Mouse (Mus musculus) ES-E14 (cell line): Measurements from ENCODE around the gene Cpa5. TPM values are rescaled to one million over a fixed set of nuclear protein-coding genes. Genes with fewer than 3 reads are reported as not detected.

Source experiments
- DNase-seq: peaks from one replicate; pipeline ENCODE4 v3.0.0-alpha.2; 2013; ENCODE audit warnings: low read depth, low spot score
- H3K27ac ChIP-seq: 2 replicates; pipeline ENCODE4 v1.5.1; 2012; ENCODE audit warnings: low read depth, mild to moderate bottlenecking, low read length, moderate library complexity, mixed read lengths; ENCODE audit not compliant: poor library complexity, insufficient read depth, severe bottlenecking
- H3K36me3 ChIP-seq: 2 replicates; pipeline ENCODE4 v1.6.1; 2012; ENCODE audit warnings: mild to moderate bottlenecking, low read length, moderate library complexity, mixed read lengths; ENCODE audit not compliant: control insufficient read depth, poor library complexity, insufficient read depth, severe bottlenecking
- H3K4me1 ChIP-seq, 2 experiments: fragments of 150-350 bp in 1 of 2; sonication (generic) in 1 of 2; 2 replicates each; pipeline ENCODE4 v1.6.1; 2012; ENCODE audit warnings: low read length in 2 of 2, mild to moderate bottlenecking in 1 of 2, mixed read lengths in 1 of 2; ENCODE audit not compliant: control insufficient read depth in 2 of 2, insufficient read depth in 2 of 2, poor library complexity in 1 of 2
- H3K4me3 ChIP-seq, 2 experiments: fragments of 150-350 bp in 1 of 2; sonication (generic) in 1 of 2; 2 replicates each; pipeline ENCODE4 v1.5.1; 2012; ENCODE audit warnings: low read length in 2 of 2, low read depth in 1 of 2, mild to moderate bottlenecking in 1 of 2, mixed read lengths in 1 of 2; ENCODE audit not compliant: insufficient read depth in 1 of 2, poor library complexity in 1 of 2, severe bottlenecking in 1 of 2
- H3K9ac ChIP-seq: 2 replicates; pipeline ENCODE4 v1.6.1; 2012; ENCODE audit warnings: low read depth, mild to moderate bottlenecking, low read length, mixed read lengths; ENCODE audit not compliant: poor library complexity, insufficient read depth, severe bottlenecking
- H3K9me3 ChIP-seq: fragments of 150-350 bp; sonication (generic); 2 replicates; pipeline ENCODE4 v1.6.1; 2012; ENCODE audit warnings: low read depth, mild to moderate bottlenecking, low read length; ENCODE audit not compliant: control insufficient read depth, insufficient read depth
- CHD2 ChIP-seq: IDR thresholded peaks from 2 replicates; pipeline ENCODE4 v1.6.1; 2014; ENCODE audit warnings: mild to moderate bottlenecking, low read depth, low read length, inconsistent platforms
- HCFC1 ChIP-seq: IDR thresholded peaks from 2 replicates; pipeline ENCODE4 v1.6.1; 2012; ENCODE audit warnings: low read length, inconsistent platforms, borderline replicate concordance; ENCODE audit not compliant: insufficient read depth
- MAFK ChIP-seq: IDR thresholded peaks from 2 replicates; pipeline ENCODE4 v1.6.1; 2014; ENCODE audit warnings: mild to moderate bottlenecking, low read depth, low read length, inconsistent platforms; ENCODE audit not compliant: insufficient read depth
- ZC3H11A ChIP-seq: IDR thresholded peaks from 2 replicates; pipeline ENCODE4 v1.6.1; 2012; ENCODE audit warnings: low read depth, mild to moderate bottlenecking, inconsistent platforms, low read length, borderline replicate concordance
- ZNF384 ChIP-seq: IDR thresholded peaks from 2 replicates; pipeline ENCODE4 v1.6.1; 2012; ENCODE audit warnings: low read depth, low read length, inconsistent platforms
- in situ Hi-C, 2 experiments: fragments of 600-800 bp; cut with MboI; formaldehyde crosslinking; loops; one replicate each; pipeline ENCODE4 v1.15.1; 2025; ENCODE audit warnings: low sequenced_read_pairs in 2 of 2, inconsistent platforms in 1 of 2; ENCODE audit not compliant: unreplicated experiment in 2 of 2
- total RNA-seq: library from RNA; depleted of rRNA; stranded (reverse); fragments of 300-350 nt; gene quantifications from 2 replicates; pipeline ENCODE4 v1.2.3, GENCODE M21; 2012

Cpa5 gene
- total RNA-seq, 1 experiment: not detected

GRCm38 (mm10) chr6:30594364-30594763 is 16.4 kb upstream of the Cpa5 start:
- TF ChIP-seq MAFK (no peak), HCFC1 (no peak), ZNF384 (no peak), CHD2 (no peak), ZC3H11A (no peak)
- no peaks in the 10 kb centered on the region for H3K4me1 ChIP-seq
- in situ Hi-C loops: no loop called here
- H3K27ac ChIP-seq: no peak overlapping the region
- no peak overlapping the region for H3K4me3 ChIP-seq
- H3K36me3 ChIP-seq: no peaks in the 10 kb centered on the region
- DNase-seq: no peak
- no peaks in the 10 kb centered on the region for H3K9me3 ChIP-seq
- H3K9ac ChIP-seq: no peak overlapping the region

- no peaks in the 10 kb centered on the region for H3K9me3 ChIP-seq
- no peak for DNase-seq
These were observed 14.4 kb upstream of the Cpa5 start for GRCm38 (mm10) chr6:30596230-30596898.

GRCm38 (mm10) chr6:30600033-30600432 is 10.8 kb upstream of the Cpa5 start:
- H3K9ac ChIP-seq: no peak overlapping the region
- in situ Hi-C loops: no loop called here
- peaks cover 1 to 2% of the 10 kb centered on the region in 2 experiments; a peak in 1 of 4 replicates for H3K4me1 ChIP-seq
- H3K9me3 ChIP-seq: no peaks in the 10 kb centered on the region
- H3K27ac ChIP-seq: no peak overlapping the region
- TF ChIP-seq MAFK (no peak), ZC3H11A (no peak)
- H3K4me3 ChIP-seq: no peak overlapping the region
- H3K36me3 ChIP-seq: no peaks in the 10 kb centered on the region
- DNase-seq: no peak

More at GRCm38 (mm10) chr6:30596230-30596898, 14.4 kb upstream of the Cpa5 start:
- H3K36me3 ChIP-seq: no peaks in the 10 kb centered on the region
- in situ Hi-C loops: no loop called here
- no peak overlapping the region for H3K4me3 ChIP-seq
- TF ChIP-seq MAFK (no peak), HCFC1 (no peak), ZC3H11A (no peak), ZNF384 (no peak), CHD2 (no peak)
- H3K9ac ChIP-seq: no peak overlapping the region
- H3K4me1 ChIP-seq: peaks cover 1 to 2% of the 10 kb centered on the region in 2 experiments; a peak in 1 of 4 replicates
- H3K27ac ChIP-seq: no peak overlapping the region

GRCm38 (mm10) chr6:30600995-30601394 is 9.8 kb upstream of the Cpa5 start:
- no peaks in the 10 kb centered on the region for H3K9me3 ChIP-seq
- DNase-seq: no peak
- in situ Hi-C loops: no loop called here
- no peak overlapping the region for H3K4me3 ChIP-seq
- no peak for TF ChIP-seq MAFK
- no peak for TF ChIP-seq ZNF384
- no peak for TF ChIP-seq ZC3H11A
- no peaks in the 10 kb centered on the region for H3K36me3 ChIP-seq
- peaks cover 1 to 2% of the 10 kb centered on the region in 2 experiments; a peak in 1 of 4 replicates for H3K4me1 ChIP-seq
- H3K9ac ChIP-seq: no peak overlapping the region
- H3K27ac ChIP-seq: no peak overlapping the region

- no peak overlapping the region for H3K9ac ChIP-seq
- in situ Hi-C loops: no loop called here
- DNase-seq: no peak
- no peaks in the 10 kb centered on the region for H3K36me3 ChIP-seq
- TF ChIP-seq ZC3H11A (no peak), ZNF384 (no peak), HCFC1 (no peak), MAFK (no peak), CHD2 (no peak)
- H3K4me3 ChIP-seq: no peak overlapping the region
- H3K27ac ChIP-seq: no peak overlapping the region
- H3K9me3 ChIP-seq: no peaks in the 10 kb centered on the region
- H3K4me1 ChIP-seq: peaks cover 1 to 2% of the 10 kb centered on the region in 2 experiments; a peak in 1 of 4 replicates
These were observed 6.4 kb upstream of the Cpa5 start for GRCm38 (mm10) chr6:30604342-30604867.
